Mouse (Mus musculus) bone marrow macrophage, adult 2 months (primary cell): Measurements from ENCODE around the gene Cnpy3.

Experiments used
- CTCF ChIP-seq: IDR thresholded peaks from 2 replicates; pipeline ENCODE4 v1.5.1; 2012; ENCODE audit warnings: low read depth, mild to moderate bottlenecking, low read length, moderate library complexity
- POLR2A ChIP-seq: IDR thresholded peaks from 2 replicates; pipeline ENCODE4 v1.6.1; 2012; ENCODE audit warnings: mild to moderate bottlenecking, low read depth, low read length, borderline replicate concordance

GRCm38 (mm10) chr17:46773278-46774130 lies 21.5 kb upstream of the Cnpy3 start:
- TF ChIP-seq CTCF (0 out of 2 replicates have a peak, but pooled peaks have one; percentile 42), POLR2A (no peak)
